Mouse (Mus musculus): ENCODE measurements at regions not wholly inside any gene's neighbourhood (a gene's known extent, or its start where the extent isn't known, plus 50 kb on each side); places are given as distances from the start of the nearest gene placed in this dataset.

- H3K27ac ChIP-seq (replicated peaks; ENCODE audit: low read depth, low read length): no peak overlapping the region
- DNase-seq (ENCODE audit: low spot score) (no peak), ATAC-seq (ENCODE audit: insufficient number of reproducible peaks, low FRiP score, low TSS enrichment, low read depth) (no peak)
- 93% methylated on average over 5 of the region's 5 CpGs for WGBS
- H3K9me3 ChIP-seq (ENCODE audit: control insufficient read depth, low read length): no peaks in the 10 kb centered on the region
- H3K4me2 ChIP-seq (ENCODE audit: low read depth, severe bottlenecking): no peak overlapping the region
- no peaks in the 10 kb centered on the region for H3K4me1 ChIP-seq (ENCODE audit: control insufficient read depth, insufficient read depth, low read length)
- H3K27me3 ChIP-seq (ENCODE audit: control insufficient read depth, insufficient read depth, low read length): no peaks in the 10 kb centered on the region
- no peak overlapping the region for H3K4me3 ChIP-seq (ENCODE audit: low read depth, low read length)
- no peaks in the 10 kb centered on the region for H3K36me3 ChIP-seq (ENCODE audit: control insufficient read depth, insufficient read depth, low read length)
- no peak overlapping the region for H3K9ac ChIP-seq (ENCODE audit: low read length)
Measured at GRCm38 (mm10) chr2:142522471-142522870, 378.9 kb downstream of the Kif16b start.

- ATAC-seq (ENCODE audit: insufficient number of reproducible peaks, low FRiP score, low TSS enrichment, low read depth) (no peak), DNase-seq (ENCODE audit: low spot score) (no peak)
- H3K9me3 ChIP-seq (ENCODE audit: control insufficient read depth, low read length): no peaks in the 10 kb centered on the region
- H3K4me3 ChIP-seq (ENCODE audit: low read depth, low read length): no peak overlapping the region
- no peaks in the 10 kb centered on the region for H3K27me3 ChIP-seq (ENCODE audit: control insufficient read depth, insufficient read depth, low read length)
- no peak overlapping the region for H3K9ac ChIP-seq (ENCODE audit: low read length)
- H3K27ac ChIP-seq (replicated peaks; ENCODE audit: low read depth, low read length): no peak overlapping the region
- H3K4me1 ChIP-seq (ENCODE audit: control insufficient read depth, insufficient read depth, low read length): no peaks in the 10 kb centered on the region
- 89% methylated on average over 3 of the region's 3 CpGs for WGBS
- H3K36me3 ChIP-seq (ENCODE audit: control insufficient read depth, insufficient read depth, low read length): no peaks in the 10 kb centered on the region
- H3K4me2 ChIP-seq (ENCODE audit: low read depth, severe bottlenecking): no peak overlapping the region
Measured at GRCm38 (mm10) chr2:142517731-142518130, 383.6 kb downstream of the Kif16b start.

- Histone ChIP-seq H3K27ac (replicated peaks; ENCODE audit: low read depth, low read length) (no peak overlapping the region), H3K4me1 (ENCODE audit: control insufficient read depth, insufficient read depth, low read length) (no peaks in the 10 kb centered on the region), H3K9ac (ENCODE audit: low read length) (no peak overlapping the region), H3K27me3 (ENCODE audit: control insufficient read depth, insufficient read depth, low read length) (no peaks in the 10 kb centered on the region), H3K36me3 (ENCODE audit: control insufficient read depth, insufficient read depth, low read length) (no peaks in the 10 kb centered on the region), H3K4me3 (ENCODE audit: low read depth, low read length) (no peak overlapping the region), H3K9me3 (ENCODE audit: control insufficient read depth, low read length) (no peaks in the 10 kb centered on the region), H3K4me2 (ENCODE audit: low read depth, severe bottlenecking) (no peak overlapping the region)
- DNase-seq (ENCODE audit: low spot score): no peak
- no peak for ATAC-seq (ENCODE audit: insufficient number of reproducible peaks, low FRiP score, low TSS enrichment, low read depth)
- WGBS: 86% methylated on average over 1 of the region's 1 CpGs
Measured at GRCm38 (mm10) chr2:142505216-142505615, 396.1 kb downstream of the Kif16b start.
